8 mouse cellular contexts compared by ENCODE assay signal in the genomic region with DNA sequence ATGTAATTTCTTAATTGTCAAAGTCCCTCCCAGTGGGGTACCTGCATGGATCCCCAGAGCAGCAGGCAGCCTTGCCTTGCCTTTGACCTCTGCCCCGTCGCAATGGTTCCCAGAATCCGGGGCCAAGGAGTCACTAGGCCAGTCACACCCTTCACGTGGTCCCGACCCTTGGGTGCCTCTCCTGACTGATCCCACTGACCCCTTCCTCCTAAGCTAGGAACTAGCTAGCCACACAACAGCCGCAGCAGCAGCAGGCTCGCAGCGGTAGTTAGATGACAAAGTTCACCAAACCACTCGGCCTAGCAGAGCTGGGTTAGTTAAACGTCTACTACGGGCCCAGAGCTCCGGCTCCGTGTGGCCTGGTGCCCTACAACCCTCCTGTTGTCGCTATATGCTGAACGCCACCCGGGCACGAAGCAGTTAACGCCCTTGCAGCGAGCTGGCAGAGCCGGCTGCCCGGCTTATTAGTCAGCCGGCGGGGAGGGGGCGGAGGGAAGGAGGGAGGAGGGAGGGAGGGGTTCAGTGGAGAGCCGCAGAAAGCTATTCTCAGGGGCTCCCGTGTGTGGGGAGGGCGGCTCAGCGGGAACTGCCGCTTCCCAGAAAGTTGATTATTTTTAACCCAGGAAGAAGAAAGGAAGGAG.
DNase-seq lines count a peak whose midpoint lies in the region; ATAC-seq and TF ChIP-seq lines count a peak whose summit lies in the region.

No protein-coding gene starts in this region.

- H3K9ac ChIP-seq in MEL (ENCODE audit: control insufficient read depth, low read depth, low read length, poor library complexity, severe bottlenecking), result peak overlapping the region; percentile 78
- peak overlapping the region; percentile 82 for H3K9ac ChIP-seq in forebrain, embryonic 16.5 days (replicated peaks; ENCODE audit: low read depth, low read length)

- TF ChIP-seq CTCF in MEL (IDR thresholded peaks at IDR 0.05 in 2 of 3, conservative IDR thresholded peaks at IDR 0.05 in 1 of 3; ENCODE audit: control insufficient read depth in 1 of 3, insufficient read depth in 1 of 3, low read depth in 2 of 3, low read length in 3 of 3, poor library complexity in 1 of 3, severe bottlenecking in 1 of 3), result no peak
- no peak for TF ChIP-seq CTCF in layer of hippocampus, adult 2 months (conservative IDR thresholded peaks at IDR 0.05)
- TF ChIP-seq CTCF in lung, adult 2 months (IDR thresholded peaks at IDR 0.05; ENCODE audit: insufficient read depth, low read length), result no peak
- TF ChIP-seq CTCF in olfactory bulb, adult 2 months (IDR thresholded peaks at IDR 0.05; ENCODE audit: insufficient read depth, low read depth, low read length), result no peak

- TF ChIP-seq RAD21 in MEL (IDR thresholded peaks at IDR 0.05; ENCODE audit: low read depth, low read length), result no peak

- H3K4me2 ChIP-seq in forebrain, embryonic 16.5 days (ENCODE audit: low read length), result peak overlapping the region; percentile 81

- under 1% methylated on average over 28 of the region's 29 CpGs for WGBS in forebrain, embryonic 16.5 days
- 1% methylated on average over 29 of the region's 29 CpGs for WGBS in lung, adult 2 months
- WGBS in olfactory bulb, adult 2 months, result 1% methylated on average over 29 of the region's 29 CpGs

- peaks cover 0 to 2% of the 10 kb centered on the region in 2 experiments; a peak in 2 of 4 replicates for H3K36me3 ChIP-seq in MEL (ENCODE audit: control insufficient read depth in 1 of 2, insufficient read depth in 2 of 2, low read length in 2 of 2)
- no peaks in the 10 kb centered on the region for H3K36me3 ChIP-seq in forebrain, embryonic 16.5 days (ENCODE audit: control insufficient read depth, insufficient read depth)

- H3K27me3 ChIP-seq in MEL (ENCODE audit: control insufficient read depth in 1 of 2, insufficient read depth in 2 of 2, low read length in 2 of 2), result no peaks in the 10 kb centered on the region
- H3K27me3 ChIP-seq in forebrain, embryonic 16.5 days (replicated peaks; ENCODE audit: control insufficient read depth, insufficient read depth, low read length), result no peaks in the 10 kb centered on the region

- peak; percentile 82 for DNase-seq in MEL (ENCODE audit: low read depth, low spot score)
- peak; percentile 87 for DNase-seq in cerebellum, adult 11-12 months
- DNase-seq in heart, postnatal 36 days, result peak; percentile 80 to 82
- peak; percentile 84 for DNase-seq in layer of hippocampus, adult 2 months (ENCODE audit: low spot score in 2 of 2)
- DNase-seq in lung, adult 2 months, result peak; percentile 84
- peak; percentile 95 for DNase-seq in urinary bladder, postnatal 14 days (ENCODE audit: low spot score)

- no peaks in the 10 kb centered on the region for H3K79me2 ChIP-seq in MEL (ENCODE audit: control insufficient read depth, insufficient read depth, low read length, poor library complexity)

- no peaks in the 10 kb centered on the region for H3K9me3 ChIP-seq in MEL (replicated peaks; ENCODE audit: insufficient read depth, low read length)
- no peaks in the 10 kb centered on the region for H3K9me3 ChIP-seq in forebrain, embryonic 16.5 days (ENCODE audit: control insufficient read depth, low read length)

- peak overlapping the region; percentile 61 to 69 for H3K4me3 ChIP-seq in MEL (ENCODE audit: control insufficient read depth in 1 of 2, insufficient read depth in 1 of 2, low read depth in 2 of 2, low read length in 2 of 2)
- H3K4me3 ChIP-seq in forebrain, embryonic 16.5 days (replicated peaks; ENCODE audit: low read length), result peak overlapping the region; percentile 33
- peak overlapping the region; percentile 60 for H3K4me3 ChIP-seq in layer of hippocampus, adult 2 months
- H3K4me3 ChIP-seq in lung, adult 2 months (replicated peaks; ENCODE audit: extremely low read depth, low read depth, low read length), result peak overlapping the region; percentile 55
- peak overlapping the region; percentile 23 for H3K4me3 ChIP-seq in olfactory bulb, adult 2 months (ENCODE audit: insufficient read depth, low read depth, low read length)

- no peak for TF ChIP-seq POLR2A in MEL (IDR thresholded peaks at IDR 0.05; ENCODE audit: control insufficient read depth in 1 of 2, insufficient read depth in 1 of 2, low read depth in 1 of 2, low read length in 2 of 2, poor library complexity in 1 of 2)
- peak; percentile 61; the same call in 1 of the 2 replicates for TF ChIP-seq POLR2A in lung, adult 2 months (IDR thresholded peaks at IDR 0.05; ENCODE audit: borderline replicate concordance, extremely low read depth, low read depth, low read length)
- TF ChIP-seq POLR2A in olfactory bulb, adult 2 months (IDR thresholded peaks at IDR 0.05; ENCODE audit: insufficient read depth, low read depth, low read length), result peak; percentile 22; the same call in 1 of the 2 replicates

- intact Hi-C loops in heart, postnatal 36 days (cut with DNase I), result loop anchor here (2.0 kb wide), 2 partner anchors 54 to 248 kb away; no protein-coding TSS in a partner anchor

- peak; percentile 50 for ATAC-seq in forebrain, embryonic 16.5 days

- H3K4me1 ChIP-seq in MEL (ENCODE audit: control insufficient read depth in 1 of 2, insufficient read depth in 2 of 2, low read length in 2 of 2), result peaks cover 3 to 24% of the 10 kb centered on the region in 2 experiments; a peak in 3 of 4 replicates
- peaks cover 74% of the 10 kb centered on the region for H3K4me1 ChIP-seq in forebrain, embryonic 16.5 days (replicated peaks; ENCODE audit: control insufficient read depth, insufficient read depth, low read length)
- H3K4me1 ChIP-seq in lung, adult 2 months (ENCODE audit: control insufficient read depth, insufficient read depth, low read length), result peaks cover 24% of the 10 kb centered on the region
- peaks cover 79% of the 10 kb centered on the region for H3K4me1 ChIP-seq in olfactory bulb, adult 2 months (ENCODE audit: control insufficient read depth, insufficient read depth, low read length)

- H3K27ac ChIP-seq in MEL (ENCODE audit: control insufficient read depth, low read depth, low read length), result peak overlapping the region; percentile 48; the same call in 1 of the 2 replicates
- H3K27ac ChIP-seq in forebrain, embryonic 16.5 days (ENCODE audit: low read length), result peak overlapping the region; percentile 100
- H3K27ac ChIP-seq in layer of hippocampus, adult 2 months, result peak overlapping the region; percentile 100
- H3K27ac ChIP-seq in olfactory bulb, adult 2 months (ENCODE audit: insufficient read depth, low read depth, low read length), result peak overlapping the region; percentile 100

- TF ChIP-seq EP300 in MEL (IDR thresholded peaks at IDR 0.05; ENCODE audit: low read depth in 1 of 2, low read length in 2 of 2), result no peak

TF ChIP-seq in MEL, 35 proteins besides CTCF, POLR2A, EP300 and RAD21:
- TF ChIP-seq UBTF (IDR thresholded peaks at IDR 0.05; ENCODE audit: borderline replicate concordance, insufficient read depth, low read depth, low read length), result no peak
- no peak for TF ChIP-seq MAFK (IDR thresholded peaks at IDR 0.05; ENCODE audit: borderline replicate concordance, low read depth, low read length)
- TF ChIP-seq HCFC1 (IDR thresholded peaks at IDR 0.05; ENCODE audit: low read depth, low read length), result peak; percentile 50
- peak; percentile 98 for TF ChIP-seq MAZ (IDR thresholded peaks at IDR 0.05; ENCODE audit: low read depth, low read length)
- TF ChIP-seq JUND (IDR thresholded peaks at IDR 0.05; ENCODE audit: low read depth, low read length), result no peak

Comparison
In these comparisons a context has a peak if more than half of its experiments do, and no peak if none do; other contexts are left out.
1. Peak in every context shown above with its lines: DNase-seq, ATAC-seq, H3K4me3 ChIP-seq and H3K27ac ChIP-seq.
2. H3K27ac ChIP-seq: peak in every context shown above with its lines; median percentile 100 in forebrain, embryonic 16.5 days; 100 in layer of hippocampus, adult 2 months; 100 in olfactory bulb, adult 2 months; 48 in MEL.
3. POLR2A ChIP-seq: peak in lung, adult 2 months (single experiment) and olfactory bulb, adult 2 months (single experiment); none in MEL (0 of 2).